ENCODE assay signal across 8 mouse cellular contexts in the genomic region with DNA sequence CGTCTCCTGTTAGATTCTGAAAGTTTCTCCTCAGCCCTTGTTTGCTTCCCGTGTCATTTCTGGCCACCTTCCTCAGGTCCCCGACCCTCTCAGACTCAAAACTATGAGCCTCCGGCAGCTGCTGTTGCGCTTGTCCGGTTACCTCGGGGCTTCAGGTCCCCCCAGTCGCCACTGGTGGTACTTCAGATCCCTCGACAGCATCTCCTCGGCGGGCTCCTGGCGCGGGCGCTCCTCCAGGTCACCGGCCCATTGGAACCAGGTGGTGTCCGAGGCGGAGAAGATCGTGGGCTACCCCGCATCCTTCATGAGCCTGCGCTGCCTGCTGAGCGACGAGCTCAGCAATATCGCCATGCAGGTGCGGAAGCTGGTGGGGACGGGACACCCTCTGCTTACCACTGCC. TPM values are rescaled to one million over a fixed set of nuclear protein-coding genes. Genes with fewer than 3 reads are reported as not detected.
DNase-seq lines count a peak whose midpoint lies in the region; ATAC-seq lines count a peak whose summit lies in the region.

No protein-coding gene starts in this region.

- H3K36me3 ChIP-seq in heart, embryonic 15.5 days: no peaks in the 10 kb centered on the region
- no peaks in the 10 kb centered on the region for H3K36me3 ChIP-seq in limb, embryonic 12.5 days
- no peaks in the 10 kb centered on the region for H3K36me3 ChIP-seq in midbrain, embryonic 14.5 days (ENCODE audit: control insufficient read depth, insufficient read depth, low read length)

- peak; percentile 30 for DNase-seq in embryo, embryonic 10 days (ENCODE audit: low spot score)
- DNase-seq in embryo, embryonic 10.5 days (ENCODE audit: low spot score): no peak
- DNase-seq in urinary bladder, adult 2 months (ENCODE audit: low spot score): peak; percentile 44
- no peak for DNase-seq in urinary bladder, postnatal 10 days (ENCODE audit: low spot score)
- DNase-seq in midbrain, embryonic 14.5 days: no peak
- DNase-seq in layer of hippocampus, postnatal 14 days (ENCODE audit: low spot score in 2 of 2): no peak

- ATAC-seq in heart, embryonic 15.5 days (replicated peaks; ENCODE audit: insufficient number of reproducible peaks, insufficient read depth, low FRiP score, low read depth): 0 out of 2 replicates have a peak, but pooled peaks have one; percentile 15
- peak; percentile 37; the same call in 1 of the 2 replicates for ATAC-seq in limb, embryonic 12.5 days (ENCODE audit: insufficient number of reproducible peaks, insufficient read depth, low FRiP score, low TSS enrichment, low read depth)
- peak; percentile 53 for ATAC-seq in midbrain, embryonic 14.5 days (ENCODE audit: low FRiP score, low TSS enrichment)

- WGBS in heart, embryonic 15.5 days: 0% methylated on average over 25 of the region's 25 CpGs
- WGBS in limb, embryonic 12.5 days: under 1% methylated on average over 25 of the region's 25 CpGs
- under 1% methylated on average over 25 of the region's 25 CpGs for WGBS in midbrain, embryonic 14.5 days

- H3K9ac ChIP-seq in heart, embryonic 15.5 days: peak overlapping the region; percentile 68
- H3K9ac ChIP-seq in limb, embryonic 12.5 days (replicated peaks): peak overlapping the region; percentile 77
- peak overlapping the region; percentile 89 for H3K9ac ChIP-seq in midbrain, embryonic 14.5 days (replicated peaks; ENCODE audit: low read length)

- H3K4me2 ChIP-seq in heart, embryonic 15.5 days: peak overlapping the region; percentile 94
- peak overlapping the region; percentile 84 for H3K4me2 ChIP-seq in limb, embryonic 12.5 days
- peak overlapping the region; percentile 96 for H3K4me2 ChIP-seq in midbrain, embryonic 14.5 days (ENCODE audit: low read length)

- peak overlapping the region; percentile 76 for H3K4me3 ChIP-seq in heart, embryonic 15.5 days
- H3K4me3 ChIP-seq in limb, embryonic 12.5 days (replicated peaks): peak overlapping the region; percentile 58
- H3K4me3 ChIP-seq in midbrain, embryonic 14.5 days (replicated peaks; ENCODE audit: low read depth, low read length): peak overlapping the region; percentile 66

- peak overlapping the region; percentile 94 for H3K27ac ChIP-seq in heart, embryonic 15.5 days
- H3K27ac ChIP-seq in limb, embryonic 12.5 days: peak overlapping the region; percentile 90
- H3K27ac ChIP-seq in midbrain, embryonic 14.5 days (replicated peaks; ENCODE audit: low read depth, low read length): peak overlapping the region; percentile 91

- H3K27me3 ChIP-seq in heart, embryonic 15.5 days: no peaks in the 10 kb centered on the region
- no peaks in the 10 kb centered on the region for H3K27me3 ChIP-seq in limb, embryonic 12.5 days
- H3K27me3 ChIP-seq in midbrain, embryonic 14.5 days (ENCODE audit: control insufficient read depth, insufficient read depth, low read length): no peaks in the 10 kb centered on the region

- H3K4me1 ChIP-seq in heart, embryonic 15.5 days (replicated peaks): peaks cover 11% of the 10 kb centered on the region
- peaks cover 11% of the 10 kb centered on the region for H3K4me1 ChIP-seq in limb, embryonic 12.5 days (replicated peaks)
- peaks cover 8% of the 10 kb centered on the region for H3K4me1 ChIP-seq in midbrain, embryonic 14.5 days (ENCODE audit: control insufficient read depth, insufficient read depth, low read length)

- H3K9me3 ChIP-seq in heart, embryonic 15.5 days (replicated peaks): no peaks in the 10 kb centered on the region
- no peaks in the 10 kb centered on the region for H3K9me3 ChIP-seq in limb, embryonic 12.5 days
- no peaks in the 10 kb centered on the region for H3K9me3 ChIP-seq in midbrain, embryonic 14.5 days (ENCODE audit: control insufficient read depth, low read length)

RNA-seq across cellular contexts. Expression of gene Pdss2, which starts 0.4 kb away (rescaled TPM):
- polyA plus RNA-seq in urinary bladder, adult 2 months (2012; rRNA removed): 10.6 and 12.5 TPM in 2 replicates
- polyA plus RNA-seq in heart, embryonic 15.5 days (2015; fragmentation: Nextera tagmentation; extraction: Ambion mirVana): 13.2 and 13.3 TPM in 2 replicates
- polyA plus RNA-seq in limb, embryonic 12.5 days (2016; fragmentation: Nextera tagmentation; extraction: Ambion mirVana): 13.7 and 14.0 TPM in 2 replicates
- 18.1 and 19.0 TPM in 2 replicates for polyA plus RNA-seq in midbrain, embryonic 14.5 days (2014; fragmentation: Nextera tagmentation; extraction: Ambion mirVana)
- 10 to 100 TPM; 16.0 to 17.7 TPM for total RNA-seq in layer of hippocampus, postnatal 14 days (2021)

RNA-seq across cellular contexts. Expression of gene 9030612E09Rik, which starts 47.2 kb away (rescaled TPM):
- polyA plus RNA-seq in urinary bladder, adult 2 months (2012; rRNA removed): 0.39 and 0.53 TPM in 2 replicates
- 0.76 and 0.79 TPM in 2 replicates for polyA plus RNA-seq in heart, embryonic 15.5 days (2015; fragmentation: Nextera tagmentation; extraction: Ambion mirVana)
- 0.81 and 0.83 TPM in 2 replicates for polyA plus RNA-seq in limb, embryonic 12.5 days (2016; fragmentation: Nextera tagmentation; extraction: Ambion mirVana)
- polyA plus RNA-seq in midbrain, embryonic 14.5 days (2014; fragmentation: Nextera tagmentation; extraction: Ambion mirVana): 2.2 and 2.4 TPM in 2 replicates
- total RNA-seq in layer of hippocampus, postnatal 14 days (2021): 1 to 10 TPM; 1.4 to 2.2 TPM

RNA-seq across cellular contexts. Expression of gene Sobp, which starts 47.3 kb away (rescaled TPM):
- polyA plus RNA-seq in urinary bladder, adult 2 months (2012; rRNA removed): 1.2 and 2.4 TPM in 2 replicates
- 1.9 and 2.1 TPM in 2 replicates for polyA plus RNA-seq in heart, embryonic 15.5 days (2015; fragmentation: Nextera tagmentation; extraction: Ambion mirVana)
- polyA plus RNA-seq in limb, embryonic 12.5 days (2016; fragmentation: Nextera tagmentation; extraction: Ambion mirVana): 4.3 and 4.7 TPM in 2 replicates
- 21.2 and 23.7 TPM in 2 replicates for polyA plus RNA-seq in midbrain, embryonic 14.5 days (2014; fragmentation: Nextera tagmentation; extraction: Ambion mirVana)
- 10 to 100 TPM; 80.1 to 85.0 TPM for total RNA-seq in layer of hippocampus, postnatal 14 days (2021)

Comparison
In these comparisons a context has a peak if more than half of its experiments do, and no peak if none do; other contexts are left out.
1. DNase-seq: peak in embryo, embryonic 10 days (single experiment) and urinary bladder, adult 2 months (single experiment); none in embryo, embryonic 10.5 days (single experiment), urinary bladder, postnatal 10 days (single experiment), midbrain, embryonic 14.5 days (single experiment) and layer of hippocampus, postnatal 14 days (0 of 2).
2. Peak in every context shown above with its lines, with median percentiles within 50 percentile points of each other: ATAC-seq, H3K27ac ChIP-seq, H3K4me2 ChIP-seq, H3K4me3 ChIP-seq and H3K9ac ChIP-seq.